In the genomic region with DNA sequence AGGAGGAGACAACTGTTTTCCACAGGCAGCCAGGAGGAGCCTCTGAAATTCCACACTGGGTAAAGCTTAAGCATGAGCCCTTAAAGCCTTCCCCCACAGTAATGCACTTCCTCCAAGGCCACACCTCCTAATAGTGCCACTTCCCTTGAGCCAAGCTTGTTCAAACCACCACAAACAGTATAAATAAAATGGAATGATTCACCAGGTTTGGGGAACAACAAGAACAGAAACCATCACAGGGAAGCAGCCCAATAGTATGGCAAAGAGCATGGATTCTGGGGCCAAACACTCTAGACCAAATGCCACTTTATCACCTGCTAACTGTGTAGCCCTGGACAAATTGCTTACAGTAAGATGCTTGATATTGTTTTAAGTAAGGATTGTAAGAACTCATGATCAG, we compare ENCODE assay signal across 20 mouse cellular contexts. TPM values are rescaled to one million over a fixed set of nuclear protein-coding genes. Genes with fewer than 3 reads are reported as not detected.
"Had no signal": no experiment of that assay in that cellular context is flagged by ENCODE, and none has a peak within 500 bp of the region (broad histone marks: within the 10 kb centered on the region; RNA-seq: fewer than 3 reads in every experiment).

No protein-coding gene starts in this region.

- H3K9me3 ChIP-seq: neural tube, embryonic 13.5 days; neural tube, embryonic 15.5 days had no signal

- H3K4me3 ChIP-seq: midbrain, embryonic 10.5 days; midbrain, embryonic 12.5 days; myocyte; neural tube, embryonic 13.5 days; neural tube, embryonic 15.5 days had no signal

- H3K4me1 ChIP-seq: neural tube, embryonic 13.5 days; neural tube, embryonic 15.5 days had no signal

- DNase-seq: lung, adult 18-20 months; lung, embryonic 14.5 days; lung, postnatal 10 days; lung, postnatal 4 days; midbrain, embryonic 14.5 days; retina, postnatal 1 day; right cerebral cortex, adult 18-20 months; right cerebral cortex, postnatal 25 days; right cerebral cortex, postnatal 4 days; spleen, adult 18-20 months; thymus, adult 18-20 months; thymus, postnatal 25 days; thymus, postnatal 4 days had no signal

- ATAC-seq: midbrain, embryonic 16.5 days had no signal

- H3K9ac ChIP-seq: lung, embryonic 14.5 days; midbrain, embryonic 12.5 days; neural tube, embryonic 13.5 days; neural tube, embryonic 15.5 days had no signal

- H3K36me3 ChIP-seq: midbrain, embryonic 10.5 days; midbrain, embryonic 12.5 days; neural tube, embryonic 13.5 days; neural tube, embryonic 15.5 days had no signal

- H3K4me2 ChIP-seq: lung, embryonic 14.5 days; midbrain, embryonic 12.5 days; neural tube, embryonic 13.5 days; neural tube, embryonic 15.5 days had no signal

- H3K27ac ChIP-seq: midbrain, embryonic 10.5 days; midbrain, embryonic 12.5 days; neural tube, embryonic 13.5 days; neural tube, embryonic 15.5 days had no signal

- H3K27me3 ChIP-seq: midbrain, embryonic 12.5 days; neural tube, embryonic 13.5 days; neural tube, embryonic 15.5 days had no signal

RNA-seq across cellular contexts. Expression of gene Bst1, which starts 28.9 kb away (rescaled TPM):
- polyA plus RNA-seq: midbrain, embryonic 10.5 days; midbrain, embryonic 14.5 days; myocyte; neural tube, embryonic 11.5 days had no signal
